Mouse (Mus musculus) gastrocnemius, postnatal 10 days (tissue): ENCODE data around the gene Apol9b. TPM values are rescaled to one million over a fixed set of nuclear protein-coding genes. Genes with fewer than 3 reads are reported as not detected.

Source experiments
- DNase-seq: peaks from one replicate; pipeline ENCODE4 v3.0.0; 2021; ENCODE audit warnings: mixed read lengths
- total RNA-seq, 2 experiments: library from RNA; stranded (reverse); gene quantifications; 2 replicates each; pipeline ENCODE4 v1.2.3; 2021

Gene Apol9b
- total RNA-seq, 2 experiments from 2014 or later, result not detected

DNA sequence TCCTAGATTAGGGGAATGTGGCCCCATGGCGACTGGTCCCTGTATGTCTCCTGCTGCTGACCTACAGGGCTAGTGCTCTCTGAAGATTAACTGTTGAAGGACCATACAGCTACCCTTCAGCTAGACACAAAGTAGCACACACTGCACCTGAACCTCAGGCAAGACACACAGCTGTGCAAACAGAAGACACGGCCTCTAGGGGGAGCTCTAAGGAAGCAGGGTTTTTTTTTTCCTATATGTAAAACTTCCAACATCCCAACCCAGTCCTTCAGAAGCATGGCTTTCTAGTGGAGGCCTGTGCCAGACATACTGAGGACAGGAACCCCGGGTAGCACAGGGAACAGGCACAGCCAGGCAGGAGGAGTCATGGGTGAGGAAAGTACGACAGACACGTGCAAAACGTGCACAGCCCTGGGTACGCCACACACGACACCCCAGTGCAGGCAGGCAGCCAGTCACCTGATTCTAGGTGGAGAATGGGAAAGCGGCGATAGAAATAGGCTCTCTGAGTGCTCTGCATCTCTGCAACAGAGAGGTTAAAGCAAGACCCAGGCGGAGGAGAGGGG lies 53.7 kb downstream of the Apol9b start:
- DNase-seq, result no peak

DNA sequence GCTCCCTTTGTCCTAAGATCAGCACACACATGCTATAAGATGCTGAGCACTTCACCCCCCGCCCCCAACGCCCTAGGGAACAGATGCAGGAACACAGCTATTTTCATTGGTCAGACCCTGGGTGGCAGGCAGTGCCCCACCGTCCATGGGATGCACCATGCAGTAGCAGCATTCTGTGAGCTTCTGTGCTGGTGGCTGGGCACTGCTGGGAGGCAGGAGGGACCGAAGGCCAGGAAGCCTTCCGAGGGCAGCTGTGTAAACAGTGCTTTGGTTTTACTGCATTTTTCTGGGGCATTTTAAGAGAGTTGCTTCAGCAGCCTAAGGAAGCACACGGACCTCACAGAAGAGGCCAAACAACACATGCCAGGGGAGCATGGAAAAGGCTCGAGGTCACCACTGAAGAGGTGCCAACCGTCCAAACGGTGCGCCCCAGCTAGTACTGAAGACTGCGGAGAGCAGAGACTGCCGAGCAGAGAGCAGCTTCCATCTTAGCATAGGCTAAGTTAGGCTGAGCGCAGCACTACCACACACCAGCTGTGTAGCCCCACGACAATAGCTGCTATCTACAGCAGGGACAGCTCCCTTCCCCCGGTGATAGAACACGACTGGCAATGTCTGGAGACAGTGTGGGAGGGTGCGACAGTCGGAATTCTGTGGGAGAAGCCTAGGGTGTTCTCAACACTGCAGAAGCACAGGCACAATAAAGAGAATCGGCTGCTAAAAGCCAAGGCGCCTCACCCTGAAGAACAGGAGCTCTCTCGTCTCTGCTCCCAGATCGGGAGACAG lies 55.4 kb downstream of the Apol9b start:
- DNase-seq, result no peak

DNA sequence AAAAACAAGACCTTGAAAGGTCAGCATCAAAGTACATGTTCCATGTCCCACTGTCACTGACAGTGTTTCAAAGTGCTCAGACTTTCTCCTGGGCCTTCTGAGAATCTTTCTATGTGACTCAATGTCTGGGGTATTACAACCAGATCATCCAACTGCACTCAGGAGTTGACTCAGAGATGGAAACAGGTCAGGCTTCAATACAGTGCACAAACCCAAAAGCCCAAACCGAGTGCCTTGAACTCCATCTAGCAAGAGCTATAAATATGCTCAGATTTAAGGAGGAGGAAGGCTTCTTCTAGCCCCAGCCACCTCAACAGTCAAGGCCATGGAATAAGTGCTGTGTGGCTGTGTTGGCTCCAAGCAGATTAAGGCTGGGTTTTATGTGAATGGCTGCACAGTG lies 57.0 kb downstream of the Apol9b start:
- DNase-seq, result no peak

Other genes starting within 250 kb of the Apol9b start
- gene Apol11a, start 220.8 kb upstream of the Apol9b start, total RNA-seq, result not detected
- under 1 TPM in 1 of 2 experiments, not detected in 1; 0.12 TPM for gene Apol7c, start 195.7 kb upstream of the Apol9b start, total RNA-seq
- not detected for gene 1700025B11Rik, start 167.1 kb upstream of the Apol9b start, total RNA-seq
- gene Apol10b, start 132.9 kb upstream of the Apol9b start, total RNA-seq, result under 1 TPM in 1 of 2 experiments, not detected in 1; 0.32 TPM
- gene Gm36245, start 129.8 kb upstream of the Apol9b start, total RNA-seq, result not detected
- gene Apol11b, start 85.8 kb upstream of the Apol9b start, total RNA-seq, result under 1 TPM in 1 of 2 experiments, not detected in 1; 0.18 TPM
- gene Apol7e, start 30.2 kb upstream of the Apol9b start, total RNA-seq, result not detected
- under 1 TPM in 1 of 2 experiments, not detected in 1; 0.61 TPM for gene Apol8, start 28.0 kb downstream of the Apol9b start, total RNA-seq
- gene Myh9, start 113.1 kb downstream of the Apol9b start, total RNA-seq, result 100 to 1,000 TPM; 117 to 155 TPM
- 100 to 1,000 TPM; 198 to 232 TPM for gene Txn2, start 200.0 kb downstream of the Apol9b start, total RNA-seq
- 1 to 10 TPM; 2.2 to 2.8 TPM for gene Foxred2, start 227.7 kb downstream of the Apol9b start, total RNA-seq
- 10 to 100 TPM; 80.8 to 85.2 TPM for gene Eif3d, start 241.8 kb downstream of the Apol9b start, total RNA-seq